Mouse (Mus musculus) CH12.LX (cell line): ENCODE results near the gene Nipsnap2.

Experiments
- CHD2 ChIP-seq: IDR thresholded peaks from 2 replicates; pipeline ENCODE4 v1.6.1; 2011; ENCODE audit warnings: low read length, improper control_type of control experiment
- CTCF ChIP-seq, 2 experiments: IDR thresholded peaks in 1 of 2; conservative IDR thresholded peaks in 1 of 2; 2 replicates each; pipeline ENCODE4 v1.5.1; 2011 to 2012; ENCODE audit warnings: low read depth in 2 of 2, low read length in 2 of 2, improper control_type of control experiment in 1 of 2, inconsistent platforms in 1 of 2, mild to moderate bottlenecking in 1 of 2, moderate library complexity in 1 of 2
- EP300 ChIP-seq: IDR thresholded peaks from 2 replicates; pipeline ENCODE4 v1.6.1; 2011; ENCODE audit warnings: low read length, improper control_type of control experiment
- MEF2A ChIP-seq: IDR thresholded peaks from 2 replicates; pipeline ENCODE4 v1.6.1; 2014; ENCODE audit warnings: low read depth, mild to moderate bottlenecking, inconsistent platforms, low read length, improper control_type of control experiment, borderline replicate concordance
- MXI1 ChIP-seq: IDR thresholded peaks from 2 replicates; pipeline ENCODE4 v1.6.1; 2011; ENCODE audit warnings: mild to moderate bottlenecking, low read depth, low read length, improper control_type of control experiment
- NRF1 ChIP-seq: IDR thresholded peaks from 2 replicates; pipeline ENCODE4 v1.6.1; 2014; ENCODE audit warnings: low read depth, mild to moderate bottlenecking, inconsistent platforms, low read length, improper control_type of control experiment, moderate library complexity
- POLR2A ChIP-seq: IDR thresholded peaks from 2 replicates; pipeline ENCODE4 v1.6.1; 2011; ENCODE audit warnings: low read depth, mild to moderate bottlenecking, improper control_type of control experiment, low read length
- RCOR1 ChIP-seq: conservative IDR thresholded peaks from 2 replicates; pipeline ENCODE4 v1.6.1; 2012; ENCODE audit warnings: low read depth, mild to moderate bottlenecking, inconsistent platforms, low read length, improper control_type of control experiment
- ZKSCAN1 ChIP-seq: IDR thresholded peaks from 2 replicates; pipeline ENCODE4 v1.6.1; 2012; ENCODE audit warnings: low read depth, inconsistent platforms, low read length, improper control_type of control experiment, borderline replicate concordance

DNA sequence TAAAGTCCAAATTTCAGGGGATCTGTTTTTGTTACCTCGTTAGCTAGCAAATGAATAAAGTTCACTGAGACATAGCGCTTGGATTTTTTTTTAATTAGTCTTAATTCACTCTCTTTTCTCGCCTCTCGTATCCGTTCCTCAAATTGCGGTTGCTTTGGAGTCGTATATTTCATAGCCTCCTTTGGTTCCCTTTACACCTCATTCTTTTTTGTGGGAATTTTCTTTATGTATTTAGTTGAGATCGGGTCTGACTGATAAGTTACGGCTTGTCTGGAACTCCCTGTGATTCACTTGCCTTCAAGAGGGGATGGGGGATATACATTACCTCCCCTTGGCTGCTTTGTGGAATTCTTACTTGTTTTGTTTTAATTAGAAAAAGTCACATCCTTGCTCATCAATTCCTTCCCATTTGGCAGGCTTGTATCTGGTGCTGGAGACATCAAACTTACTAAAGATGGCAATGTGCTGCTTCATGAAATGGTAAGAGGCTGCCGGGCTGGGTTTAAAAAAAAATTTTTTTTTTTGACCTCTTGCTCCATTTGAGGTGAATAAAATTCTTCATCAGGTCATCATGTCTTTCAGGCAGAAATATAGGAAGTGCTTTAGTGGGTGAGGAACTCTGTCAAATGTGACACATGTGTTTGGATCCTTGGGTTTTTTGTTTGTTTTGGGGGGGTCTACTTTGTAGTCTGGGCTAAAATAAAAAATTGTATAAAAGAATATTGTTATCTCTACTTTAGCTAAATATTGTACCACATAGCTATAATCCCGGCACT lies 63.1 kb downstream of the Nipsnap2 start:
- TF ChIP-seq CTCF (conservative IDR thresholded peaks at IDR 0.05 in 1 of 2, IDR thresholded peaks at IDR 0.05 in 1 of 2; ENCODE audit: low read depth in 2 of 2, low read length in 2 of 2): no peak
- no peak for TF ChIP-seq MXI1
- no peak for TF ChIP-seq RCOR1
- TF ChIP-seq NRF1: no peak
- no peak for TF ChIP-seq POLR2A
- no peak for TF ChIP-seq MEF2A
- TF ChIP-seq EP300: no peak
- no peak for TF ChIP-seq ZKSCAN1
- TF ChIP-seq CHD2: no peak
